Mouse (Mus musculus) gastrocnemius, adult 8-10 months (tissue): ENCODE data around the gene Sema5b. TPM values are rescaled to one million over a fixed set of nuclear protein-coding genes. Genes with fewer than 3 reads are reported as not detected.
A peak's percentile ranks its signal among the peaks of the same experiment; 100 is the strongest.

Experiments used
- DNase-seq, 2 experiments: peaks; one replicate each; pipeline ENCODE4 v3.0.0; 2022; ENCODE audit warnings: low spot score in 2 of 2
- total RNA-seq, 4 experiments: library from RNA; stranded (reverse); gene quantifications; 2 replicates each; pipeline ENCODE4 v1.2.4; 2022

Gene Sema5b
- total RNA-seq, 4 experiments from 2014 or later, result 0.05 to 0.13 (median 0.07) TPM; not detected in 1

GRCm38 (mm10) chr16:35630470-35631183, 89.7 kb downstream of the Sema5b start:
- DNase-seq, result peak; percentile 67 to 87

DNA sequence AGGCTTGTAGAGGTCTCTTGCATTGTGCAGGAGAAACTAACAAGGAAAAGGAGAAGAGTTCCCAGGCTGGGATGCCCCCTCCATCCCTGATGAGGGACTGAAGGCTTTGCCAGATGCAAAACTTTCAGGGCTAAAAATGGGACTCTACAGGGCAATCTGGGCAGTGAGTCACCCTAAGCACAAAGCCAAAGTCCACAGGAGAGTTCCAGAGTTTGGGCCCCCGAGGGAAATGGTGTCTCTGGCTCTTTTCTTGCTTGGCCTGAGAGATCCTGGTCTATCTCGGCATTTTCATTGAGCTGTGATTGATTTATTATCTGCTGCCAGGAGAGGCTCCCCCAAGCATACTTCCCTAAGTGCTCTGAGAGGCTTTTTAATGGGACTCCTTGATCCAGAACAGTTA, 92.1 kb downstream of the Sema5b start:
- DNase-seq, result no peak

DNA sequence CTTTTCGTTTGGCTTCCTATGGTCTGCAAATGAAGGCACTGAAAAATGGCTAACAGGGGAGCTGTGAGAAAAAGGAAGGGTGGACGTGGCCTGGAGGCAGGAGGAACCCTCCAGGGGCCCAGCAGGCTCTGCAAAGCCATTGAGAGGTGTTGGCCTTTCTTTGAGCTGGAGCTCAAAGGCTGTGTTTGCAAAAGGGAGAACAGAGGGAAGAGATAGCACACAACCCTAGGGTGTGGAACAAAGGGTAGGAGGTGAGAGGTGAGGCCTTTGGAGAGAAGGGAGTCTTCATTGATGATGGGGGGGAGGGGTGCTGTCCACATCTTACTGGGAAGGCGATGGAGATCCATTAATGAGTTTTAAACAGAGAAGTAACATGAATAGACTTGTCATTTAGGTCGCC, 94.0 kb downstream of the Sema5b start:
- DNase-seq, result no peak

GRCm38 (mm10) chr16:35639505-35639904, 98.6 kb downstream of the Sema5b start:
- no peak for DNase-seq

DNA sequence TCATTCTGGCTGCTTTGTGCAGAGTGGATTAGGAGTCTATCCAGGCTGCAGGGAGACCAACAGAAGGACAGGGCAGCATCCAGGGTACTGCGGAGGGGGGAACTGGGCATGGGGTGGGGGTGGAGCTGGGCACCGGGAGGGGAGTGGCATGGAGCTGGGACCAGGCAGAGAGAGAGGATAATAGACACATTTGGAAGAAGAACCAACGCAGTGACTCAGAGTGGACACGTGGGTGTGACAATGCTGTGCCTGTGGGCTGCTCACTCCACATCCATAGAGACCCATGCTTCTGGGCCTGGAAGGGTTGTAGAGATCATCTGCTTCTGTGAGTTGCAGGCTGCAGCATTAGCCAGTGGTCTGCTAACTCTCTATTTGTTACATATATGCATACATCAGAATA, 107.9 kb downstream of the Sema5b start:
- DNase-seq, result no peak

GRCm38 (mm10) chr16:35652206-35652605, 111.3 kb downstream of the Sema5b start:
- DNase-seq, result no peak

GRCm38 (mm10) chr16:35652706-35653105, 111.8 kb downstream of the Sema5b start:
- no peak for DNase-seq

DNA sequence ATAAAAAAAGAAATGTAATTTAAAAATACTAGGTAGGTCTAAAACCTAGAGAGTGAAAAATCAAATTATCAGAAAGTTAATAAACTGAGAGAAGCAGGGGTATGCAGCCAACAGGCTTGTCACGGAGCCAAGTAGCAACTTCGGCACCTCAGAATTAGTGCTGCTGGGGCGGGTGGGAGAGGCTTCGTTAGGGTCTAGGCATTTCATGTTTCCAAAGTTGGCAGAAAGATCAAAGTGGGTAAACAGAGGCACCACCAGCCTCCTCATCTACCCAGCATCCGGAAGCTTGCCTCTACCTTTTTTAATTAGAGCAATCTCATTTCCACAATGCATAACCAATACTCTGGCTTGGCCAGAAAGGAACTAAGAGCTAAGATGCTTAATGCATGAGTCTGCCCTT, 113.0 kb downstream of the Sema5b start:
- no peak for DNase-seq

DNA sequence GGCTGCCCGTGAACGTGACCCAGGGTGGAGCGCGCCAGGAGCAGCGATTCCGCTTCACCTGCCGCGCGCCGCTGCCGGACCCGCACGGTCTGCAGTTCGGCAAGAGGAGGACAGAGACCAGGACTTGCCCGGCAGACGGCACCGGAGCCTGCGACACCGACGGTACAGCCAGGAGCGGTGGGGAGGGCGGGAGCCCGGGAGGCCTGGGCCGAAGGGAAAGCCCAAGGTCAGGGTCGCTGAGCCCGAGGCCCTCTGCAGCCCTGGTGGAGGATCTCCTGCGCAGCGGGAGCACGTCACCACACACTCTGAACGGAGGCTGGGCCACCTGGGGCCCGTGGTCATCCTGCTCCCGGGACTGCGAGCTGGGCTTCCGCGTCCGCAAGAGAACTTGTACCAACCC, 119.3 kb downstream of the Sema5b start:
- DNase-seq, result no peak

GRCm38 (mm10) chr16:35663831-35664414, 123.0 kb downstream of the Sema5b start:
- DNase-seq, result no peak

GRCm38 (mm10) chr16:35664847-35665246, 123.9 kb downstream of the Sema5b start:
- DNase-seq, result no peak

GRCm38 (mm10) chr16:35677511-35678113, 136.7 kb downstream of the Sema5b start:
- no peak for DNase-seq

- no peak for DNase-seq
These were observed 137.5 kb downstream of the Sema5b start for GRCm38 (mm10) chr16:35678476-35678875.

DNA sequence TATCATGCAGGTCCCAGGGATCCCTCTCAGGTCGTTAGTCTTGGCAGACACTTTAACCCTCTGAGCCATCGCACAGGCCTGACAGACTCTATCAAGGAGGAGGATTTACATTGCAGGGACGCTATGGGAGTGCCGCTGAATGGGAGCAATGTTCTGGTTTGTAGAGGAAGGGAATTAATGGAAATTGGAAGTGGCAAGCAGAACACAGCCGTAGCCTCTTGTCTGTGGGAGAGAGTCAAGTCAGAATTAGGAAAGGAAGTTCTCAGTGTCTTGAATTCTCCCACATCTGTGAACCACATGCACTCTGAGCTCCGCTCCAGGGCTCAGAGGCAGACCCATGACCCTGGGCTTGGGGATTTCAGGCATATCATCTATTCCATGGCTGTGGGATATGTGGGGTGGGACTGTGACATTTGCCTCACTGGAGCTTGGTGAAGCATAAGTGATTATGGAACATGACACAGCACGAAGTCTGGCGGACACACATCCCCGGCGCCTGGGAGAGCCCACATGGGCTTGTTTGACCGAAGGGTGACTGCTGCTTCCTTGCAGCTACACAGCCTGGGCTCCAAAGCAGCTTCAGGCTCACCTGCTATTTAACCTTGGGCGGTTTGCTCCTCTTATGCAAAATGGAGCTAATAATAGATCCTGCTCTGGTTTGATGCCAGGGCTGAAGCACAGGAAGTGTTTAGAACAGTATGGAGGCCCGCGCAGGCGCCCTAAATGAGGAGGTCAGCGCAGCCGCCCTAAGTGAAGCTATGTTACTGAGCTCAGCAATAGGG, 140.6 kb downstream of the Sema5b start:
- peak in 1 of 2 experiments; percentile 22 for DNase-seq

DNA sequence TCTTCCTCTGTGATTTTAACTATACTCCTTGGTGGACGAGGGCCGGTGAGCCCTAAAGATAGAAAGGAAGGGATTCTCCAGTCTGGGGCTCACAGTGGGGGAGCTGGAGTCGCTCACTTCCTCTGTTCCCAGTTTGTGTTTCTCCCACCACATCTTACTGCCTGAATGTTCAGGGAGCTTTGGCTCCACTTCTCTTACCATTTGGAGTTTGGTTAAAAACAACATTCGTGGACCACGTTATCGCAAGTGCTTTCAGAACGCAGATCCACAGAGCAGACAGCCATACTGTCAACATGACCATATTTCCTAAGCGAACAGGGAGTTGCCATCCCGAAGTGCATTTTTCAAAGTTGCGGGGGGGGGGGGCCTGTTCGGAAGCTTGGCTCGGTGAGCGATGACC, 144.1 kb downstream of the Sema5b start:
- DNase-seq, result no peak

- no peak for DNase-seq
These were observed 145.5 kb downstream of the Sema5b start for GRCm38 (mm10) chr16:35686491-35686890.

DNA sequence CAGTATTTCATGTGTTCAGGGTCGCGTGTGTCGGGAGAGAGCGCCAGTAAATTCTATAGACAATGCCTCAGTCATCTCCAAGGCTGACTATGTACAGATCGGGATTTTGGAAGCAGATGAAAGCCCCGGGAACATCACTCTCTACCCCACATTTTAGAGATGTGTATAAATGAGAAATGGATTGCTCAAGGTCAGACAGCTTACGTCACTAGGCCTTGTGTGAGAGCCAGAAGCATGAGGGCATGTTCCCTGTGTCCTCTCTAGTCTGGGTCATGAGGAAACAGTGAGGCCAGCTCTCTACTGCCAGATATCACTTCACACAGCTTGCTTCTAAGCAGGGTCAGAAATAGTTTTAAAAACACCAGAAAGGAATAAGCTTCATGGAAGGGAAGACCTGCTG, 150.7 kb downstream of the Sema5b start:
- no peak for DNase-seq

DNA sequence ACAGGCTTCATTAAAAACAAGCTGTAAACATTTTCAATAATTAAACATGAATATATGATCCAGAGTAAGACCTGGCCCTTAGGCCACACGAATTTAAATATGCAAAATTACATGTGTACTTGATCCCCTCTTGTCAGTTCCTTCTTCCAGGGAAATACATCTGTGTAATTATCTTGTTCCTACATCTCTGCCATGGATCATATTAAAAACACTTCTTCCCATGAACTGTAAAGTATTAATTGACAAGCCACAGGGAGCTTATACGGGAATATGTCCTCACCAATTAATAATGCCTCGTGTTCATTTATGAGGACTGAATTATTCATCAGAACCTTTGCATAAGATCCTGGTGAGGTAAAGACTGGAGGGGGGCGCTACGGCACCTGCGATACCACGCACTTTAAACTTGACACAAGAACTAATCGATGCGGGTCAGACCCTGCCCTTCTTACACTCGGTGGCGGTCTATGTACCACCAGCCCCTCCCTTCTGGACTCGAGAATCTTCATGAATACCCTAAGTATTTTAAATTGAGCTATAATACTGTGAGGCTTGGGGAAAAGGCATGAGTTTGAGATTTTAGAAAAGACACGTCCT, 153.4 kb downstream of the Sema5b start:
- DNase-seq, result no peak

- DNase-seq, result no peak
These were observed 155.2 kb downstream of the Sema5b start for GRCm38 (mm10) chr16:35696103-35696502.

DNA sequence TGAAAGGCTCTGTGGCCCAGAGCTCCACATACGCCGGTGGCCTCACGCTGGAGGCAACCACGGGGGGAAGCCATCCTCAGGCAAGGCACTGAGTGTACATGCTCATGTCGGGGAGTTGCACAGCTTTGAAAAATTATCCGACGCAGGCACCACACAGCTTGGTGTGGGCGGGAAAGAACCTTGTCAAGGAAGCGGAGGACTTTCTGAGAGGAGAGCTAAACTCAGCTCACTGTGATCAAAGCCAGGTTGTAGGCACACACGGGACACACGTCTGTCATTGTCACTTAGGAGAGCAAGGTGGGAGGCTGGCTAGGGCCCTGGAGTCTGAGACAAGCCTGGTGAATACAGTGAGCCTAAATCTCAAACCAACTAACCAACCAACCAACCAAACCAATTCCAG, 160.9 kb downstream of the Sema5b start:
- DNase-seq, result no peak

DNA sequence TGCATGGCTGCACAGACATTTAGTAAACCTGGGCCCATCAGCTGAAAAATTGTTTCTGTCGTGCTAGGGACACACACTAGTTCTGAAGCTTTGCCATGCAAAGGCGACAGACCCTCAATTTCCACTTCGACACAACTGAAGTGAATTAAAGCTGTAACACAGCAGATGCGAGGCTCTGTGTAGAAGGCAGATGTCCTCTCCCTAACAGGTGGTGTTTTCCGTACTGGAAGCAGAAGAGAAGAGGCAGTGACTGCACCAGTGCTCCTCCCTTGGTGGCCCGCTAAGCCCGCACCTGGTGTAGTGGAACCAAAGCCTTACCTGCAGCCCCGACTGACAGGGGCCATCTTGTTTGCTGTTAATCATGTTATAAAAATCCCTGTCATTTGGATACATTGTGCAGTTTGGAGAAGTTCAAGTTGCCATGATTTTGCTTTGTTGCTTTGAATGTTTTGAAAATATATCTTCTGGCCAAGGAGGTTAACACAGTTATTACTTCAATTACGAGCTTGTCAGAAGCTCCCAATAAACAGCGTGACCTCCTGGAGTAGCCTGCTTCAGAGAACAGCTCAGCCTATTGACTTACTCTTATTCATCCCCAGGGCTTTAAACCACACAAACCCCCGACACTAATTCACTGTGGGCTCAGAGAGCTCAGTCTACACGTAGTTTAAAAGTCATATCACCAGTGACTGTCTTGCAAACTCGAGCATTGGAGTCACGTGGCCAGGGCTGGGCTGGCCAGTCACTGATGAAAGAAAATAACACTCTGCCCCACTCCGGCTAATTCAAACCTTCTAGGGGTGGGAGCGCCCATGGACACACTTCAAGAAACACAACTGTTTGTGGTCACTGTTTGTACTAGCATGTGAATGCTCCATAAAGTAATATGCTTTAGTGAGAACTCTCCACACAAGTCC, 163.1 kb downstream of the Sema5b start:
- DNase-seq, result no peak
